Mouse (Mus musculus): Measurements from ENCODE around the gene Gsta4.

DNA sequence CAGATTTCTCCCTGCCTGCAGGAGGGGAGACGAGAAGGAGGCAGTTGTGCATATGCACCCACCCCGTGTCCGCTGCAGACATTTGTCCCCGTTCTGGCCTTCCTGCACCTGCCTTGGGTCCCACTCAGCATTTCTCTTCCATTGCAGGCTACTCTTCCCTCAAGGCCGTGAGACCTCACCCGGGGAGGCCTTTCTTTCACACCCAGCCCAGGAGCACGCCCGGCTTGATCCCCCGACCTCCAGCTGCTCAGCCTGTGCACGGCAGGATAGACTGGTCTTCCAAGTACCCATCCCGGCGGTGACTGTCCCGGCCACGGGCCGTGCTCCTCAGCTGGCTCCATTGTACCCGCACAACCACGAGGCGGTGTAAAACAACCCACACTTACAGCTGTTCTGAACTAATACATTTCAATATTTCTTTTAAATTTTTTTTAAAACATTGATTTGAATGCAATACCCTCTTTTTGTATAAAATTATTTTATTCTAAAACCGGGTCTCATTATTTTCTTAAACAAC is 15.1 kb upstream of the Gsta4 start:
- no peak for TF ChIP-seq CTCF (IDR thresholded peaks at IDR 0.05; ENCODE audit: extremely low read depth, insufficient read depth, low read length)
- TF ChIP-seq POLR2A (IDR thresholded peaks at IDR 0.05; ENCODE audit: extremely low read depth, insufficient read depth, low read length), result no peak

All from cortical plate, adult 2 months (tissue).